ENCODE assay signal across 8 mouse cellular contexts in the genomic region with DNA sequence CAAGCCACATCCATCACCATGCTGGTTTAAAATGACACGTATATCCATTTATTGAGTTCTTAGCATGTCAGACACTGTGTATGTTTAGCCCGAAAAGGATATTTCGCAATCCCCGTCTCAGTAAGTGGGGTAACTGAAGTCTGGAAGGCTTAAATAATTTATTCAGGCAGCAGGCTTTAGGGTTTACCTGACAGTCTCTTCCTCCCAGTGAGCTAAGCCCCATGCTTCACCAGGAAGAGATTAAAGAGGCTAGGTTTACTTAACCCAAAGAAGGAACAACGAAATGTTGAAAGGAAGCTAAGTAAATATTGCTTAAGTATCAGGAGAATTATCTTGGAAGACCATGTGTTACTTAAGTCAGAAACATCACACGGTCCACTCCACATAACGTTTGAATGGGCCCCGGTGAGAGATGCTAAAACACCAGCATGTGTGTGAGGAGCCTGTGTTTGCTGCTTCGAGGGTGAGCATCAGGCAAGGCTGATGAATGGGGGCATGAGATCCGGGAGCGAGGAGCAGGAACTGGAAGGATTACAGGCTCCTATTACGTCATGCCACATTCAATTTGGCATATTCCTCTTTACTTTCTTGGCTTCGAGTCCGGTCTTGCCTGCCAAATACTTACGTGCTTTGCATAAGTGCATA.
DNase-seq lines count a peak whose midpoint lies in the region; ATAC-seq lines count a peak whose summit lies in the region.

No protein-coding gene starts in this region.

- no peak for ATAC-seq in heart, embryonic 11.5 days (replicated peaks; ENCODE audit: insufficient number of reproducible peaks, low FRiP score, low TSS enrichment)
- ATAC-seq in hematopoietic stem cell, adult 5-6 weeks (replicated peaks in 1 of 2; ENCODE audit: insufficient read depth in 1 of 2, low FRiP score in 2 of 2, low TSS enrichment in 1 of 2, low read depth in 1 of 2, poor library complexity in 2 of 2, severe bottlenecking in 2 of 2) = peak; percentile 22 to 32; a peak in 2 of 4 replicates
- ATAC-seq in megakaryocyte progenitor cell, adult 5-6 weeks (replicated peaks; ENCODE audit: poor library complexity) = peak; percentile 62
- ATAC-seq in activated CD4-positive, CD25-positive, alpha-beta regulatory T cell, adult 4 months = no peak

- H3K4me1 ChIP-seq in heart, embryonic 11.5 days (ENCODE audit: control insufficient read depth, insufficient read depth, low read length) = no peaks in the 10 kb centered on the region

- no peaks in the 10 kb centered on the region for H3K27me3 ChIP-seq in heart, embryonic 11.5 days (ENCODE audit: control insufficient read depth, insufficient read depth, low read length)

- no peaks in the 10 kb centered on the region for H3K9me3 ChIP-seq in heart, embryonic 11.5 days (replicated peaks; ENCODE audit: control insufficient read depth, low read length)

- WGBS in heart, embryonic 11.5 days (ENCODE audit: insufficient replicate concordance) = 25% methylated on average over 15 of the region's 15 CpGs

- no peak overlapping the region for H3K9ac ChIP-seq in heart, embryonic 11.5 days (ENCODE audit: low read depth, low read length)

- DNase-seq in heart, postnatal 14 days = no peak
- peak; percentile 46 for DNase-seq in brain, embryonic 18.5 days (ENCODE audit: low read depth, low spot score)
- DNase-seq in adrenal gland, postnatal 14 days = no peak
- DNase-seq in MN1 (ENCODE audit: low spot score) = no peak

- peak overlapping the region; percentile 42; the same call in 1 of the 2 replicates for H3K4me3 ChIP-seq in heart, embryonic 11.5 days (ENCODE audit: low read depth, low read length)

- peak overlapping the region; percentile 65 for H3K4me2 ChIP-seq in heart, embryonic 11.5 days

- H3K27ac ChIP-seq in heart, embryonic 11.5 days (ENCODE audit: low read depth, low read length) = no peak overlapping the region

- intact Hi-C loops in heart, postnatal 14 days (cut with DNase I) = no loop called here

- no peaks in the 10 kb centered on the region for H3K36me3 ChIP-seq in heart, embryonic 11.5 days (ENCODE audit: control insufficient read depth, insufficient read depth, low read length)

Comparison
In these comparisons a context has a peak if more than half of its experiments do, and no peak if none do; other contexts are left out.
1. ATAC-seq: peak in hematopoietic stem cell, adult 5-6 weeks (2 of 2) and megakaryocyte progenitor cell, adult 5-6 weeks (single experiment); none in heart, embryonic 11.5 days (single experiment) and activated CD4-positive, CD25-positive, alpha-beta regulatory T cell, adult 4 months (single experiment).